Mouse (Mus musculus): Measurements from ENCODE around the gene Crnkl1.
A peak's percentile ranks its signal among the peaks of the same experiment; 100 is the strongest.
"Not testable (repeated sequence)": the region's sequence is repeated elsewhere in the genome, so short reads cannot be mapped to it uniquely, and the experiment has no call there.

Gene Crnkl1

GRCm38 (mm10) chr2:145905884-145906283, 28.9 kb downstream of the Crnkl1 start:
- DNase-seq: not testable (repeated sequence)

- DNase-seq: no peak
Measured at GRCm38 (mm10) chr2:145905156-145905555, 29.7 kb downstream of the Crnkl1 start.

GRCm38 (mm10) chr2:145903983-145904616, 30.7 kb downstream of the Crnkl1 start:
- no peak for DNase-seq

- peak; percentile 91 for DNase-seq
Measured at GRCm38 (mm10) chr2:145903061-145903901, 31.5 kb downstream of the Crnkl1 start.

GRCm38 (mm10) chr2:145901861-145902260, 33.0 kb downstream of the Crnkl1 start, which contains the start of gene Naa20:
Gene Naa20, plus strand, starts transcription at chr2:145902099.
- no peak for DNase-seq

GRCm38 (mm10) chr2:145900318-145900717, 34.5 kb downstream of the Crnkl1 start:
- DNase-seq: not testable (repeated sequence)

- no peak for DNase-seq
Measured at GRCm38 (mm10) chr2:145898106-145898505, 36.7 kb downstream of the Crnkl1 start.

GRCm38 (mm10) chr2:145893756-145894155, 41.1 kb downstream of the Crnkl1 start:
- no peak for DNase-seq

GRCm38 (mm10) chr2:145890571-145890970, 44.2 kb downstream of the Crnkl1 start:
- no peak for DNase-seq

- no peak for DNase-seq
Measured at GRCm38 (mm10) chr2:145888766-145889480, 45.9 kb downstream of the Crnkl1 start.

GRCm38 (mm10) chr2:145887937-145888765, 46.7 kb downstream of the Crnkl1 start:
- DNase-seq: no peak

- no peak for DNase-seq
Measured at GRCm38 (mm10) chr2:145884913-145885785, 49.7 kb downstream of the Crnkl1 start.

GRCm38 (mm10) chr2:145884036-145884912, 50.5 kb downstream of the Crnkl1 start:
- DNase-seq: no peak

GRCm38 (mm10) chr2:145882398-145882797, 52.4 kb downstream of the Crnkl1 start:
- DNase-seq: no peak

GRCm38 (mm10) chr2:145881932-145882331, 52.9 kb downstream of the Crnkl1 start:
- DNase-seq: no peak

- DNase-seq: no peak
Measured at GRCm38 (mm10) chr2:145880887-145881747, 53.7 kb downstream of the Crnkl1 start.

- no peak for DNase-seq
Measured at GRCm38 (mm10) chr2:145877191-145877590, 57.6 kb downstream of the Crnkl1 start.

GRCm38 (mm10) chr2:145874879-145875482, 59.8 kb downstream of the Crnkl1 start:
- no peak for DNase-seq

GRCm38 (mm10) chr2:145873953-145874352, 60.9 kb downstream of the Crnkl1 start:
- no peak for DNase-seq

All from right cerebral cortex, postnatal 4 days (tissue).